Mouse (Mus musculus): ENCODE data around the gene Igfbp5. TPM values are rescaled to one million over a fixed set of nuclear protein-coding genes. Genes with fewer than 3 reads are reported as not detected.

Igfbp5 gene
- polyA plus RNA-seq, 1 experiment = not detected

GRCm38 (mm10) chr1:72869681-72870614, 4.7 kb downstream of the Igfbp5 start:
- Histone ChIP-seq H3K4me1 (ENCODE audit: control insufficient read depth) (peaks cover 8% of the 10 kb centered on the region), H3K36me3 (ENCODE audit: control insufficient read depth) (no peaks in the 10 kb centered on the region), H3K27me3 (ENCODE audit: control insufficient read depth) (peaks cover 61% of the 10 kb centered on the region), H3K9me3 (ENCODE audit: control insufficient read depth, low read length) (no peaks in the 10 kb centered on the region), H3K4me3 (replicated peaks) (no peak overlapping the region)
- no peak for TF ChIP-seq TAL1 (IDR thresholded peaks at IDR 0.05; ENCODE audit: low read length)
- no peak for TF ChIP-seq GATA1 (IDR thresholded peaks at IDR 0.05; ENCODE audit: low read length)

GRCm38 (mm10) chr1:72869275-72869674, 5.4 kb downstream of the Igfbp5 start:
- H3K4me1 ChIP-seq (ENCODE audit: control insufficient read depth) = peaks cover 8% of the 10 kb centered on the region
- H3K4me3 ChIP-seq (replicated peaks) = no peak overlapping the region

GRCm38 (mm10) chr1:72868429-72869215, 6.1 kb downstream of the Igfbp5 start:
- H3K9me3 ChIP-seq (ENCODE audit: control insufficient read depth, low read length) = no peaks in the 10 kb centered on the region
- no peak for TF ChIP-seq GATA1 (IDR thresholded peaks at IDR 0.05; ENCODE audit: low read length)
- TF ChIP-seq TAL1 (IDR thresholded peaks at IDR 0.05; ENCODE audit: low read length) = no peak
- H3K4me3 ChIP-seq (replicated peaks) = no peak overlapping the region
- H3K36me3 ChIP-seq (ENCODE audit: control insufficient read depth) = no peaks in the 10 kb centered on the region
- H3K4me1 ChIP-seq (ENCODE audit: control insufficient read depth) = peaks cover 8% of the 10 kb centered on the region
- H3K27me3 ChIP-seq (ENCODE audit: control insufficient read depth) = peaks cover 48% of the 10 kb centered on the region

More at GRCm38 (mm10) chr1:72869275-72869674, 5.4 kb downstream of the Igfbp5 start:
- Histone ChIP-seq H3K9me3 (ENCODE audit: control insufficient read depth, low read length) (no peaks in the 10 kb centered on the region), H3K36me3 (ENCODE audit: control insufficient read depth) (no peaks in the 10 kb centered on the region), H3K27me3 (ENCODE audit: control insufficient read depth) (peaks cover 54% of the 10 kb centered on the region)
- TF ChIP-seq GATA1 (IDR thresholded peaks at IDR 0.05; ENCODE audit: low read length) (no peak), TAL1 (IDR thresholded peaks at IDR 0.05; ENCODE audit: low read length) (no peak)

GRCm38 (mm10) chr1:72867346-72867745, 7.3 kb downstream of the Igfbp5 start:
- H3K4me1 ChIP-seq (ENCODE audit: control insufficient read depth) = peaks cover 8% of the 10 kb centered on the region
- no peak for TF ChIP-seq GATA1 (IDR thresholded peaks at IDR 0.05; ENCODE audit: low read length)
- TF ChIP-seq TAL1 (IDR thresholded peaks at IDR 0.05; ENCODE audit: low read length) = no peak
- no peaks in the 10 kb centered on the region for H3K9me3 ChIP-seq (ENCODE audit: control insufficient read depth, low read length)
- H3K4me3 ChIP-seq (replicated peaks) = no peak overlapping the region
- H3K36me3 ChIP-seq (ENCODE audit: control insufficient read depth) = no peaks in the 10 kb centered on the region
- H3K27me3 ChIP-seq (ENCODE audit: control insufficient read depth) = peaks cover 35% of the 10 kb centered on the region

- no peak for TF ChIP-seq GATA1 (IDR thresholded peaks at IDR 0.05; ENCODE audit: low read length)
- TF ChIP-seq TAL1 (IDR thresholded peaks at IDR 0.05; ENCODE audit: low read length) = no peak
- no peak overlapping the region for H3K4me3 ChIP-seq (replicated peaks)
Measured at GRCm38 (mm10) chr1:72866417-72866816, 8.3 kb downstream of the Igfbp5 start.

GRCm38 (mm10) chr1:72865900-72866299, 8.8 kb downstream of the Igfbp5 start:
- no peaks in the 10 kb centered on the region for H3K36me3 ChIP-seq (ENCODE audit: control insufficient read depth)
- TF ChIP-seq GATA1 (IDR thresholded peaks at IDR 0.05; ENCODE audit: low read length) (no peak), TAL1 (IDR thresholded peaks at IDR 0.05; ENCODE audit: low read length) (no peak)
- no peaks in the 10 kb centered on the region for H3K9me3 ChIP-seq (ENCODE audit: control insufficient read depth, low read length)
- H3K27me3 ChIP-seq (ENCODE audit: control insufficient read depth) = peaks cover 21% of the 10 kb centered on the region
- peaks cover 4% of the 10 kb centered on the region for H3K4me1 ChIP-seq (ENCODE audit: control insufficient read depth)
- no peak overlapping the region for H3K4me3 ChIP-seq (replicated peaks)

More at GRCm38 (mm10) chr1:72866417-72866816, 8.3 kb downstream of the Igfbp5 start:
- H3K36me3 ChIP-seq (ENCODE audit: control insufficient read depth) = no peaks in the 10 kb centered on the region
- H3K27me3 ChIP-seq (ENCODE audit: control insufficient read depth) = peaks cover 26% of the 10 kb centered on the region
- no peaks in the 10 kb centered on the region for H3K9me3 ChIP-seq (ENCODE audit: control insufficient read depth, low read length)
- peaks cover 4% of the 10 kb centered on the region for H3K4me1 ChIP-seq (ENCODE audit: control insufficient read depth)

- no peaks in the 10 kb centered on the region for H3K9me3 ChIP-seq (ENCODE audit: control insufficient read depth, low read length)
- H3K27me3 ChIP-seq (ENCODE audit: control insufficient read depth) = peaks cover 7% of the 10 kb centered on the region
- H3K4me3 ChIP-seq (replicated peaks) = no peak overlapping the region
- H3K4me1 ChIP-seq (ENCODE audit: control insufficient read depth) = no peaks in the 10 kb centered on the region
- no peaks in the 10 kb centered on the region for H3K36me3 ChIP-seq (ENCODE audit: control insufficient read depth)
- TF ChIP-seq GATA1 (IDR thresholded peaks at IDR 0.05; ENCODE audit: low read length) = no peak
- no peak for TF ChIP-seq TAL1 (IDR thresholded peaks at IDR 0.05; ENCODE audit: low read length)
Measured at GRCm38 (mm10) chr1:72864272-72864671, 10.4 kb downstream of the Igfbp5 start.

GRCm38 (mm10) chr1:72863692-72864091, 11.0 kb downstream of the Igfbp5 start:
- Histone ChIP-seq H3K27me3 (ENCODE audit: control insufficient read depth) (peaks cover 2% of the 10 kb centered on the region), H3K4me1 (ENCODE audit: control insufficient read depth) (no peaks in the 10 kb centered on the region), H3K9me3 (ENCODE audit: control insufficient read depth, low read length) (no peaks in the 10 kb centered on the region), H3K4me3 (replicated peaks) (no peak overlapping the region), H3K36me3 (ENCODE audit: control insufficient read depth) (no peaks in the 10 kb centered on the region)
- TF ChIP-seq GATA1 (IDR thresholded peaks at IDR 0.05; ENCODE audit: low read length) (no peak), TAL1 (IDR thresholded peaks at IDR 0.05; ENCODE audit: low read length) (no peak)

- Histone ChIP-seq H3K4me1 (ENCODE audit: control insufficient read depth) (no peaks in the 10 kb centered on the region), H3K4me3 (replicated peaks) (no peak overlapping the region), H3K9me3 (ENCODE audit: control insufficient read depth, low read length) (no peaks in the 10 kb centered on the region), H3K27me3 (ENCODE audit: control insufficient read depth) (no peaks in the 10 kb centered on the region), H3K36me3 (ENCODE audit: control insufficient read depth) (no peaks in the 10 kb centered on the region)
- TF ChIP-seq TAL1 (IDR thresholded peaks at IDR 0.05; ENCODE audit: low read length) (no peak), GATA1 (IDR thresholded peaks at IDR 0.05; ENCODE audit: low read length) (no peak)
Measured at GRCm38 (mm10) chr1:72862248-72862647, 12.4 kb downstream of the Igfbp5 start.
